Mouse (Mus musculus): ENCODE measurements at regions not wholly inside any gene's neighbourhood (a gene's known extent, or its start where the extent isn't known, plus 50 kb on each side); places are given as distances from the start of the nearest gene placed in this dataset.

- H3K36me3 ChIP-seq (replicated peaks in 1 of 2; ENCODE audit: control insufficient read depth in 1 of 2, insufficient read depth in 1 of 2, low read length in 1 of 2), result no peaks in the 10 kb centered on the region
- no peaks in the 10 kb centered on the region for H3K9me3 ChIP-seq (replicated peaks; ENCODE audit: low read length)
- H3K9ac ChIP-seq (ENCODE audit: insufficient read depth, low read depth), result no peak overlapping the region
- H3K4me3 ChIP-seq (replicated peaks in 1 of 3; ENCODE audit: low read depth in 2 of 3, low read length in 2 of 3, poor library complexity in 1 of 3), result no peak overlapping the region
- in situ Hi-C loops (cut with MboI; ENCODE audit: low pct_ligation_motif_present, low pct_unique_long_range_greater_than_20kb, low sequenced_read_pairs), result no loop called here
- H3K79me2 ChIP-seq (replicated peaks; ENCODE audit: control insufficient read depth, extremely low read depth, insufficient read depth, poor library complexity, severe bottlenecking), result no peaks in the 10 kb centered on the region
- no peak overlapping the region for H3K27ac ChIP-seq (ENCODE audit: insufficient read depth, low read depth)
- dilution Hi-C loops (cut with MboI; ENCODE audit: extremely low pct_ligation_motif_present, extremely low pct_unique_long_range_greater_than_20kb, low sequenced_read_pairs), result no loop called here
- H3K27me3 ChIP-seq (replicated peaks), result no peaks in the 10 kb centered on the region
- H3K4me1 ChIP-seq (ENCODE audit: control insufficient read depth in 1 of 2, insufficient read depth in 2 of 2), result peaks cover 0 to 14% of the 10 kb centered on the region in 2 experiments; a peak in 2 of 4 replicates
- TF ChIP-seq SMC3 (IDR thresholded peaks at IDR 0.05; ENCODE audit: low read depth, low read length) (no peak), TBP (conservative IDR thresholded peaks at IDR 0.05; ENCODE audit: low read depth, low read length) (no peak), ZNF384 (IDR thresholded peaks at IDR 0.05; ENCODE audit: low read depth, low read length) (no peak), E2F4 (IDR thresholded peaks at IDR 0.05; ENCODE audit: insufficient replicate concordance, low read depth, low read length) (no peak), POLR2A (IDR thresholded peaks at IDR 0.05; ENCODE audit: low read depth, low read length) (no peak)
- DNase-seq (ENCODE audit: extremely low read depth), result no peak
- no peak overlapping the region for H3K4me2 ChIP-seq (ENCODE audit: insufficient read depth, low read depth, poor library complexity, severe bottlenecking)
These were observed 106.4 kb downstream of the Dad1 start for GRCm38 (mm10) chr14:54147546-54147945.

- in situ Hi-C loops (cut with MboI; ENCODE audit: low pct_ligation_motif_present, low pct_unique_long_range_greater_than_20kb, low sequenced_read_pairs) (no loop called here), dilution Hi-C loops (cut with MboI; ENCODE audit: extremely low pct_ligation_motif_present, extremely low pct_unique_long_range_greater_than_20kb, low sequenced_read_pairs) (no loop called here)
- Histone ChIP-seq H3K9ac (ENCODE audit: insufficient read depth, low read depth) (no peak overlapping the region; the same call in 1 of the 2 replicates), H3K36me3 (replicated peaks in 1 of 2; ENCODE audit: control insufficient read depth in 1 of 2, insufficient read depth in 1 of 2, low read length in 1 of 2) (no peaks in the 10 kb centered on the region), H3K4me3 (replicated peaks in 1 of 3; ENCODE audit: low read depth in 2 of 3, low read length in 2 of 3, poor library complexity in 1 of 3) (no peak overlapping the region), H3K9me3 (replicated peaks; ENCODE audit: low read length) (no peaks in the 10 kb centered on the region), H3K79me2 (replicated peaks; ENCODE audit: control insufficient read depth, extremely low read depth, insufficient read depth, poor library complexity, severe bottlenecking) (no peaks in the 10 kb centered on the region), H3K27ac (ENCODE audit: insufficient read depth, low read depth) (no peak overlapping the region), H3K27me3 (replicated peaks) (no peaks in the 10 kb centered on the region), H3K4me2 (ENCODE audit: insufficient read depth, low read depth, poor library complexity, severe bottlenecking) (peak overlapping the region; percentile 38; the same call in 1 of the 2 replicates), H3K4me1 (ENCODE audit: control insufficient read depth in 1 of 2, insufficient read depth in 2 of 2) (peaks cover 0 to 7% of the 10 kb centered on the region in 2 experiments; a peak in 1 of 4 replicates)
- no peak for DNase-seq (ENCODE audit: extremely low read depth)
- TF ChIP-seq ELF1 (IDR thresholded peaks at IDR 0.05; ENCODE audit: low read depth, low read length) (no peak), SIN3A (IDR thresholded peaks at IDR 0.05; ENCODE audit: low read length) (no peak), IRF4 (IDR thresholded peaks at IDR 0.05; ENCODE audit: low read depth, low read length) (peak; percentile 26; the same call in 1 of the 2 replicates)
These were observed 107.9 kb downstream of the Dad1 start for GRCm38 (mm10) chr14:54145743-54146741.

GRCm38 (mm10) chr14:54143828-54144227, 110.1 kb downstream of the Dad1 start:
- Histone ChIP-seq H3K36me3 (replicated peaks in 1 of 2; ENCODE audit: control insufficient read depth in 1 of 2, insufficient read depth in 1 of 2, low read length in 1 of 2) (no peaks in the 10 kb centered on the region), H3K79me2 (replicated peaks; ENCODE audit: control insufficient read depth, extremely low read depth, insufficient read depth, poor library complexity, severe bottlenecking) (no peaks in the 10 kb centered on the region), H3K4me1 (ENCODE audit: control insufficient read depth in 1 of 2, insufficient read depth in 2 of 2) (peaks cover 0 to 7% of the 10 kb centered on the region in 2 experiments; a peak in 1 of 4 replicates), H3K9me3 (replicated peaks; ENCODE audit: low read length) (no peaks in the 10 kb centered on the region), H3K27ac (ENCODE audit: insufficient read depth, low read depth) (no peak overlapping the region), H3K27me3 (replicated peaks) (no peaks in the 10 kb centered on the region), H3K4me3 (replicated peaks in 1 of 3; ENCODE audit: low read depth in 2 of 3, low read length in 2 of 3, poor library complexity in 1 of 3) (no peak overlapping the region), H3K4me2 (ENCODE audit: insufficient read depth, low read depth, poor library complexity, severe bottlenecking) (no peak overlapping the region), H3K9ac (ENCODE audit: insufficient read depth, low read depth) (no peak overlapping the region)
- in situ Hi-C loops (cut with MboI; ENCODE audit: low pct_ligation_motif_present, low pct_unique_long_range_greater_than_20kb, low sequenced_read_pairs) (no loop called here), dilution Hi-C loops (cut with MboI; ENCODE audit: extremely low pct_ligation_motif_present, extremely low pct_unique_long_range_greater_than_20kb, low sequenced_read_pairs) (no loop called here)
- DNase-seq (ENCODE audit: extremely low read depth), result no peak
- TF ChIP-seq UBTF (IDR thresholded peaks at IDR 0.05; ENCODE audit: low read depth, low read length) (no peak), IRF4 (IDR thresholded peaks at IDR 0.05; ENCODE audit: low read depth, low read length) (no peak)
